Mouse (Mus musculus) stomach, postnatal 0 days (tissue): ENCODE results near the gene Ppcs.

Experiments
- CTCF ChIP-seq: IDR thresholded peaks from 2 replicates; pipeline ENCODE4 v1.5.1; 2016; ENCODE audit warnings: antibody characterized with exemption, low read depth, mild to moderate bottlenecking, moderate library complexity
- EP300 ChIP-seq: optimal IDR thresholded peaks from 2 replicates; pipeline ENCODE3; 2016; ENCODE audit warnings: antibody characterized with exemption

DNA sequence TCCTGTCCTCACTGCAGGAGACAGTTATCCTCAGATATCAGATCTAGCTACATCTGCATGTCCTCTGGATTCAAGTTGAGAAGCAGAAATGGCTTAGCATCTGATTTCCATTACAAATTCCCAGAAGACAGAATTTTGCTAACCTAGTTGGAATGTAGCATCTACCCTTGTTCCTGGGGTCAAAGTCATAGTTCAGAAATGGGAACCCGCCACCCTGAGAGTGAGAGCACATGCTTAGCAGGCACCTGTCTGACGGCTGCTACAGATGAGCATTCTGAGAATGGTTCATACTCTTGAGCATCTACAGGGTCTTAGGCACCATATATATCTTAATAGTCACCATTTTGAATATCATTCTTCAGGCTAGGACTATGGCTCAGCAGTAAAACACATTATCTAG, 15.7 kb upstream of the Ppcs start:
- TF ChIP-seq CTCF (no peak), EP300 (no peak)
